Mouse (Mus musculus): Measurements from ENCODE around the gene Msl1. TPM values are rescaled to one million over a fixed set of nuclear protein-coding genes. Genes with fewer than 3 reads are reported as not detected.
"Not testable (repeated sequence)": the region's sequence is repeated elsewhere in the genome, so short reads cannot be mapped to it uniquely, and the experiment has no call there.

Gene Msl1
- total and polyA plus RNA-seq, 3 experiments = 25.9 to 58.1 (median 27.3) TPM

- Histone ChIP-seq H3K4me1 (ENCODE audit: control insufficient read depth in 1 of 2, insufficient read depth in 2 of 2) (peaks cover 0 to 12% of the 10 kb centered on the region in 2 experiments; a peak in 2 of 4 replicates), H3K27me3 (replicated peaks) (no peaks in the 10 kb centered on the region), H3K27ac (ENCODE audit: insufficient read depth, low read depth) (no peak overlapping the region), H3K36me3 (replicated peaks in 1 of 2; ENCODE audit: control insufficient read depth in 1 of 2, insufficient read depth in 1 of 2, low read length in 1 of 2) (peaks cover 63 to 93% of the 10 kb centered on the region in 2 experiments), H3K4me3 (replicated peaks in 1 of 3; ENCODE audit: low read depth in 2 of 3, low read length in 2 of 3, poor library complexity in 1 of 3) (no peak overlapping the region), H3K9ac (ENCODE audit: insufficient read depth, low read depth) (no peak overlapping the region), H3K4me2 (ENCODE audit: insufficient read depth, low read depth, poor library complexity, severe bottlenecking) (no peak overlapping the region), H3K79me2 (replicated peaks; ENCODE audit: control insufficient read depth, extremely low read depth, insufficient read depth, poor library complexity, severe bottlenecking) (peaks cover 59% of the 10 kb centered on the region), H3K9me3 (replicated peaks; ENCODE audit: low read length) (peaks cover 4% of the 10 kb centered on the region)
- in situ Hi-C loops (cut with MboI; ENCODE audit: low pct_ligation_motif_present, low pct_unique_long_range_greater_than_20kb, low sequenced_read_pairs) (no loop called here), dilution Hi-C loops (cut with MboI; ENCODE audit: extremely low pct_ligation_motif_present, extremely low pct_unique_long_range_greater_than_20kb, low sequenced_read_pairs) (no loop called here)
- no peak for TF ChIP-seq MEF2A (IDR thresholded peaks at IDR 0.05; ENCODE audit: borderline replicate concordance, low read depth, low read length)
- TF ChIP-seq RAD21 (IDR thresholded peaks at IDR 0.05; ENCODE audit: low read depth, low read length) = no peak
- TF ChIP-seq SMC3 (IDR thresholded peaks at IDR 0.05; ENCODE audit: low read depth, low read length) = no peak
- no peak for TF ChIP-seq UBTF (IDR thresholded peaks at IDR 0.05; ENCODE audit: low read depth, low read length)
- TF ChIP-seq CTCF (conservative IDR thresholded peaks at IDR 0.05 in 1 of 2, IDR thresholded peaks at IDR 0.05 in 1 of 2; ENCODE audit: low read depth in 2 of 2, low read length in 2 of 2) = no peak
- no peak for TF ChIP-seq ETS1 (conservative IDR thresholded peaks at IDR 0.05; ENCODE audit: low read depth, low read length)
- TF ChIP-seq RCOR1 (conservative IDR thresholded peaks at IDR 0.05; ENCODE audit: low read depth, low read length) = no peak
- no peak for DNase-seq (ENCODE audit: extremely low read depth)
These were observed 25.7 kb downstream of the Msl1 start for GRCm38 (mm10) chr11:98820968-98821367.

- H3K9me3 ChIP-seq (replicated peaks; ENCODE audit: low read length); H3K27ac ChIP-seq (ENCODE audit: insufficient read depth, low read depth); H3K4me1 ChIP-seq (ENCODE audit: control insufficient read depth in 1 of 2, insufficient read depth in 2 of 2); H3K27me3 ChIP-seq (replicated peaks); H3K4me3 ChIP-seq (replicated peaks in 1 of 3; ENCODE audit: low read depth in 2 of 3, low read length in 2 of 3, poor library complexity in 1 of 3); DNase-seq (ENCODE audit: extremely low read depth); H3K4me2 ChIP-seq (ENCODE audit: insufficient read depth, low read depth, poor library complexity, severe bottlenecking); H3K9ac ChIP-seq (ENCODE audit: insufficient read depth, low read depth); dilution Hi-C loops (cut with MboI; ENCODE audit: extremely low pct_ligation_motif_present, extremely low pct_unique_long_range_greater_than_20kb, low sequenced_read_pairs): not testable (repeated sequence)
- Histone ChIP-seq H3K79me2 (replicated peaks; ENCODE audit: control insufficient read depth, extremely low read depth, insufficient read depth, poor library complexity, severe bottlenecking) (peaks cover 40% of the 10 kb centered on the region), H3K36me3 (replicated peaks in 1 of 2; ENCODE audit: control insufficient read depth in 1 of 2, insufficient read depth in 1 of 2, low read length in 1 of 2) (peaks cover 77 to 93% of the 10 kb centered on the region in 2 experiments)
- in situ Hi-C loops (cut with MboI; ENCODE audit: low pct_ligation_motif_present, low pct_unique_long_range_greater_than_20kb, low sequenced_read_pairs) = loop anchor here (5.0 kb wide), 1 partner anchor 34 kb away; no protein-coding TSS in a partner anchor
These were observed 30.8 kb downstream of the Msl1 start for GRCm38 (mm10) chr11:98826071-98826470.

GRCm38 (mm10) chr11:98827877-98828276 lies 32.6 kb downstream of the Msl1 start:
- in situ Hi-C loops (cut with MboI; ENCODE audit: low pct_ligation_motif_present, low pct_unique_long_range_greater_than_20kb, low sequenced_read_pairs) = loop anchor here (5.0 kb wide), 1 partner anchor 36 kb away; no protein-coding TSS in a partner anchor
- peaks cover 31% of the 10 kb centered on the region for H3K79me2 ChIP-seq (replicated peaks; ENCODE audit: control insufficient read depth, extremely low read depth, insufficient read depth, poor library complexity, severe bottlenecking)

More at GRCm38 (mm10) chr11:98827877-98828276, 32.6 kb downstream of the Msl1 start:
- peaks cover 77 to 93% of the 10 kb centered on the region in 2 experiments for H3K36me3 ChIP-seq (replicated peaks in 1 of 2; ENCODE audit: control insufficient read depth in 1 of 2, insufficient read depth in 1 of 2, low read length in 1 of 2)
- H3K4me3 ChIP-seq (replicated peaks in 1 of 3; ENCODE audit: low read depth in 2 of 3, low read length in 2 of 3, poor library complexity in 1 of 3) = no peak overlapping the region
- no peaks in the 10 kb centered on the region; a peak in 1 of 4 replicates for H3K4me1 ChIP-seq (ENCODE audit: control insufficient read depth in 1 of 2, insufficient read depth in 2 of 2)
- no peaks in the 10 kb centered on the region for H3K27me3 ChIP-seq (replicated peaks)
- H3K27ac ChIP-seq (ENCODE audit: insufficient read depth, low read depth) = no peak overlapping the region
- H3K9ac ChIP-seq (ENCODE audit: insufficient read depth, low read depth) = no peak overlapping the region
- no peak overlapping the region for H3K4me2 ChIP-seq (ENCODE audit: insufficient read depth, low read depth, poor library complexity, severe bottlenecking)
- DNase-seq (ENCODE audit: extremely low read depth) = no peak
- H3K9me3 ChIP-seq (replicated peaks; ENCODE audit: low read length) = no peaks in the 10 kb centered on the region
- dilution Hi-C loops (cut with MboI; ENCODE audit: extremely low pct_ligation_motif_present, extremely low pct_unique_long_range_greater_than_20kb, low sequenced_read_pairs) = no loop called here
- TF ChIP-seq BHLHE40 (IDR thresholded peaks at IDR 0.05; ENCODE audit: low read depth, low read length) (no peak), PAX5 (IDR thresholded peaks at IDR 0.05; ENCODE audit: low read length) (no peak), NRF1 (IDR thresholded peaks at IDR 0.05; ENCODE audit: low read depth, low read length) (no peak), ELF1 (IDR thresholded peaks at IDR 0.05; ENCODE audit: low read depth, low read length) (no peak), JUND (conservative IDR thresholded peaks at IDR 0.05; ENCODE audit: low read depth, low read length) (no peak), USF2 (conservative IDR thresholded peaks at IDR 0.05; ENCODE audit: low read depth, low read length) (no peak), JUN (IDR thresholded peaks at IDR 0.05; ENCODE audit: insufficient read depth, low read depth, low read length) (no peak)

Measured in CH12.LX (cell line).